ENCODE assay signal across 8 mouse cellular contexts in genomic region chr7:46845211-46845977, GRCm38 (mm10). TPM values are rescaled to one million over a fixed set of nuclear protein-coding genes. Genes with fewer than 3 reads are reported as not detected.
A peak's percentile ranks its signal among the peaks of the same experiment; 100 is the strongest.
DNase-seq lines count a peak whose midpoint lies in the region; ATAC-seq and TF ChIP-seq lines count a peak whose summit lies in the region.

No protein-coding gene starts in this region.

- H3K27ac ChIP-seq in MEL (ENCODE audit: control insufficient read depth, low read depth, low read length): peak overlapping the region; percentile 86
- H3K27ac ChIP-seq in cerebellum, adult 2 months (ENCODE audit: insufficient read depth, low read length): peak overlapping the region; percentile 72
- H3K27ac ChIP-seq in forebrain, postnatal 0 days (ENCODE audit: low read depth, low read length): peak overlapping the region; percentile 83
- peak overlapping the region; percentile 95 for H3K27ac ChIP-seq in lung, embryonic 14.5 days (ENCODE audit: low read depth)

- no peaks in the 10 kb centered on the region for H3K9me3 ChIP-seq in MEL (replicated peaks; ENCODE audit: insufficient read depth, low read length)
- H3K9me3 ChIP-seq in forebrain, postnatal 0 days (ENCODE audit: low read length): no peaks in the 10 kb centered on the region
- H3K9me3 ChIP-seq in lung, embryonic 14.5 days (ENCODE audit: low read depth, low read length): no peaks in the 10 kb centered on the region

- H3K27me3 ChIP-seq in MEL (ENCODE audit: control insufficient read depth in 1 of 2, insufficient read depth in 2 of 2, low read length in 2 of 2): no peaks in the 10 kb centered on the region
- no peaks in the 10 kb centered on the region for H3K27me3 ChIP-seq in cerebellum, adult 2 months (ENCODE audit: control insufficient read depth, insufficient read depth, low read length)
- no peaks in the 10 kb centered on the region for H3K27me3 ChIP-seq in forebrain, postnatal 0 days (ENCODE audit: insufficient read depth, low read length)
- H3K27me3 ChIP-seq in lung, embryonic 14.5 days (ENCODE audit: insufficient read depth, low read length): no peaks in the 10 kb centered on the region

- 0 out of 6 replicates have a peak, but pooled peaks of 1 of the 3 experiments have one; percentile 9 for TF ChIP-seq CTCF in MEL (IDR thresholded peaks at IDR 0.05 in 2 of 3, conservative IDR thresholded peaks at IDR 0.05 in 1 of 3; ENCODE audit: control insufficient read depth in 1 of 3, insufficient read depth in 1 of 3, low read depth in 2 of 3, low read length in 3 of 3, poor library complexity in 1 of 3, severe bottlenecking in 1 of 3)
- TF ChIP-seq CTCF in cerebellum, adult 2 months (IDR thresholded peaks at IDR 0.05; ENCODE audit: borderline replicate concordance, insufficient read depth, low read depth, low read length): no peak
- TF ChIP-seq CTCF in forebrain, postnatal 0 days (IDR thresholded peaks at IDR 0.05; ENCODE audit: low read depth): no peak
- no peak for TF ChIP-seq CTCF in lung, embryonic 14.5 days (IDR thresholded peaks at IDR 0.05; ENCODE audit: low read depth)

- peak overlapping the region; percentile 84 to 94 for H3K4me3 ChIP-seq in MEL (ENCODE audit: control insufficient read depth in 1 of 2, insufficient read depth in 1 of 2, low read depth in 2 of 2, low read length in 2 of 2)
- H3K4me3 ChIP-seq in cerebellum, adult 2 months (replicated peaks; ENCODE audit: insufficient read depth, low read depth, low read length): peak overlapping the region; percentile 93
- H3K4me3 ChIP-seq in forebrain, postnatal 0 days (ENCODE audit: low read depth, low read length): peak overlapping the region; percentile 61
- peak overlapping the region; percentile 64 for H3K4me3 ChIP-seq in lung, embryonic 14.5 days (ENCODE audit: low read depth, low read length)

- H3K9ac ChIP-seq in MEL (ENCODE audit: control insufficient read depth, low read depth, low read length, poor library complexity, severe bottlenecking): peak overlapping the region; percentile 94
- H3K9ac ChIP-seq in forebrain, postnatal 0 days: peak overlapping the region; percentile 71
- H3K9ac ChIP-seq in lung, embryonic 14.5 days: peak overlapping the region; percentile 88

- TF ChIP-seq RAD21 in MEL (IDR thresholded peaks at IDR 0.05; ENCODE audit: low read depth, low read length): no peak

- peak; percentile 90 for ATAC-seq in forebrain, postnatal 0 days
- peak; percentile 91 for ATAC-seq in lung, embryonic 14.5 days (ENCODE audit: insufficient read depth)
- peak; percentile 84 for ATAC-seq in neutrophil, adult 5-6 weeks (ENCODE audit: extremely low read depth, insufficient number of reproducible peaks, low FRiP score, poor library complexity, severe bottlenecking)

- peak in 1 of 2 experiments; percentile 7; a peak in 1 of 4 replicates for TF ChIP-seq EP300 in MEL (IDR thresholded peaks at IDR 0.05; ENCODE audit: low read depth in 1 of 2, low read length in 2 of 2)

- H3K79me2 ChIP-seq in MEL (ENCODE audit: control insufficient read depth, insufficient read depth, low read length, poor library complexity): peaks cover 31% of the 10 kb centered on the region

- WGBS in cerebellum, adult 2 months: 1% methylated on average over 51 of the region's 51 CpGs
- WGBS in forebrain, postnatal 0 days: under 1% methylated on average over 47 of the region's 51 CpGs
- under 1% methylated on average over 51 of the region's 51 CpGs for WGBS in lung, embryonic 14.5 days

- H3K36me3 ChIP-seq in MEL (ENCODE audit: control insufficient read depth in 1 of 2, insufficient read depth in 2 of 2, low read length in 2 of 2): peaks cover 21 to 23% of the 10 kb centered on the region in 2 experiments
- H3K36me3 ChIP-seq in forebrain, postnatal 0 days (ENCODE audit: insufficient read depth): peaks cover 16% of the 10 kb centered on the region
- peaks cover 29% of the 10 kb centered on the region for H3K36me3 ChIP-seq in lung, embryonic 14.5 days (ENCODE audit: insufficient read depth)

- H3K4me1 ChIP-seq in MEL (ENCODE audit: control insufficient read depth in 1 of 2, insufficient read depth in 2 of 2, low read length in 2 of 2): peaks cover 3 to 17% of the 10 kb centered on the region in 2 experiments
- H3K4me1 ChIP-seq in cerebellum, adult 2 months (ENCODE audit: control insufficient read depth, insufficient read depth, low read length): no peaks in the 10 kb centered on the region; the same call in 1 of the 2 replicates
- H3K4me1 ChIP-seq in forebrain, postnatal 0 days (ENCODE audit: insufficient read depth): 0 out of 2 replicates have a peak, but pooled peaks cover 4% of the 10 kb centered on the region
- peaks cover 3% of the 10 kb centered on the region; the same call in 1 of the 2 replicates for H3K4me1 ChIP-seq in lung, embryonic 14.5 days (ENCODE audit: insufficient read depth)

- H3K4me2 ChIP-seq in forebrain, postnatal 0 days (ENCODE audit: low read depth): peak overlapping the region; percentile 88
- H3K4me2 ChIP-seq in lung, embryonic 14.5 days: peak overlapping the region; percentile 93

- TF ChIP-seq POLR2A in MEL (IDR thresholded peaks at IDR 0.05; ENCODE audit: control insufficient read depth in 1 of 2, insufficient read depth in 1 of 2, low read depth in 1 of 2, low read length in 2 of 2, poor library complexity in 1 of 2): peak; percentile 98
- peak; percentile 97 for TF ChIP-seq POLR2A in cerebellum, adult 2 months (IDR thresholded peaks at IDR 0.05; ENCODE audit: borderline replicate concordance, insufficient read depth, low read length)

- DNase-seq in MEL (ENCODE audit: low read depth, low spot score): peak; percentile 98
- peak; percentile 92 for DNase-seq in cerebellum, adult 2 months
- DNase-seq in forebrain, postnatal 0 days: peak; percentile 93
- peak; percentile 98 for DNase-seq in heart, postnatal 4 days
- peak; percentile 81 to 89 for DNase-seq in layer of hippocampus, adult 8-10 months (ENCODE audit: low spot score in 2 of 2)
- peak; percentile 98 for DNase-seq in lung, embryonic 14.5 days
- peak; percentile 80 for DNase-seq in testis, postnatal 14 days (ENCODE audit: low spot score)

TF ChIP-seq in MEL, 35 proteins besides CTCF, POLR2A, EP300 and RAD21 (continues in another document):
- peak; percentile 26; the same call in 1 of the 2 replicates for TF ChIP-seq RCOR1 (IDR thresholded peaks at IDR 0.05; ENCODE audit: low read depth, low read length)
- TF ChIP-seq ETS1 (IDR thresholded peaks at IDR 0.05; ENCODE audit: low read depth, low read length): peak; percentile 73
- TF ChIP-seq NELFE (IDR thresholded peaks at IDR 0.05; ENCODE audit: low read depth, low read length): peak; percentile 100
- TF ChIP-seq MAX (IDR thresholded peaks at IDR 0.05; ENCODE audit: low read length): peak; percentile 98
- TF ChIP-seq GABPA (IDR thresholded peaks at IDR 0.05; ENCODE audit: low read depth, low read length): no peak
- no peak for TF ChIP-seq MAFK (IDR thresholded peaks at IDR 0.05; ENCODE audit: borderline replicate concordance, low read depth, low read length)
- no peak for TF ChIP-seq ZNF384 (IDR thresholded peaks at IDR 0.05; ENCODE audit: low read depth, low read length)

RNA-seq across cellular contexts. Expression of gene Ldha, which starts 4.1 kb away (rescaled TPM):
- 1,212 and 1,976 TPM in 2 replicates for total RNA-seq in MEL (2012; rRNA removed)
- 1,000 to 10,000 TPM in 1 of 2 experiments, 100 to 1,000 TPM in 1; 613 to 2,637 TPM for polyA plus RNA-seq in MEL (2012; ENCODE audit: insufficient read depth in 1 of 2, insufficient read length in 2 of 2, low read depth in 1 of 2, low replicate concordance in 2 of 2, missing spikeins in 1 of 2)
- 209 and 227 TPM in 2 replicates for polyA plus RNA-seq in cerebellum, adult 2 months (2012; rRNA removed)
- 373 and 414 TPM in 2 replicates for total RNA-seq in forebrain, postnatal 0 days (2014; rRNA removed)
- 753 and 790 TPM in 2 replicates for polyA plus RNA-seq in forebrain, postnatal 0 days (2015; fragmentation: Nextera tagmentation; extraction: Ambion mirVana)
- 1,000 to 10,000 TPM; 1,136 TPM for total RNA-seq in heart, postnatal 4 days (2021)
- 100 to 1,000 TPM; 286 to 315 (median 301) TPM for total RNA-seq in layer of hippocampus, adult 8-10 months (2022)
- polyA plus RNA-seq in lung, embryonic 14.5 days (2014; fragmentation: Nextera tagmentation; extraction: Ambion mirVana): 1,903 and 1,950 TPM in 2 replicates
- total RNA-seq in neutrophil, adult 5-6 weeks (2017): 195 and 216 TPM in 2 replicates

RNA-seq across cellular contexts. Expression of gene Ldhc, which starts 15.6 kb away (rescaled TPM):
- total RNA-seq in MEL (2012; rRNA removed): not detected in 2 replicates
- polyA plus RNA-seq in MEL (2012; ENCODE audit: insufficient read depth in 1 of 2, insufficient read length in 2 of 2, low read depth in 1 of 2, low replicate concordance in 2 of 2, missing spikeins in 1 of 2): not detected
- not detected in 2 replicates for polyA plus RNA-seq in cerebellum, adult 2 months (2012; rRNA removed)
- not detected in 2 replicates for total RNA-seq in forebrain, postnatal 0 days (2014; rRNA removed)
- not detected in 2 replicates for polyA plus RNA-seq in forebrain, postnatal 0 days (2015; fragmentation: Nextera tagmentation; extraction: Ambion mirVana)
- total RNA-seq in heart, postnatal 4 days (2021): not detected
- total RNA-seq in layer of hippocampus, adult 8-10 months (2022): not detected
- 0.13 TPM in 1 of 2 replicates, not detected in the other for polyA plus RNA-seq in lung, embryonic 14.5 days (2014; fragmentation: Nextera tagmentation; extraction: Ambion mirVana)
- total RNA-seq in neutrophil, adult 5-6 weeks (2017): 2.0 TPM in 1 of 2 replicates, not detected in the other

RNA-seq across cellular contexts. Expression of gene Gtf2h1, which starts 49.5 kb away (rescaled TPM):
- 122 and 142 TPM in 2 replicates for total RNA-seq in MEL (2012; rRNA removed)
- polyA plus RNA-seq in MEL (2012; ENCODE audit: insufficient read depth in 1 of 2, insufficient read length in 2 of 2, low read depth in 1 of 2, low replicate concordance in 2 of 2, missing spikeins in 1 of 2): 100 to 1,000 TPM in 1 of 2 experiments, not detected in 1; 105 TPM
- 33.2 and 33.8 TPM in 2 replicates for polyA plus RNA-seq in cerebellum, adult 2 months (2012; rRNA removed)
- 58.2 and 60.1 TPM in 2 replicates for total RNA-seq in forebrain, postnatal 0 days (2014; rRNA removed)
- 39.0 and 42.1 TPM in 2 replicates for polyA plus RNA-seq in forebrain, postnatal 0 days (2015; fragmentation: Nextera tagmentation; extraction: Ambion mirVana)
- 10 to 100 TPM; 22.9 to 23.8 TPM for total RNA-seq in heart, postnatal 4 days (2021)
- 10 to 100 TPM; 34.4 to 40.6 (median 36.0) TPM for total RNA-seq in layer of hippocampus, adult 8-10 months (2022)
- 41.7 and 47.1 TPM in 2 replicates for polyA plus RNA-seq in lung, embryonic 14.5 days (2014; fragmentation: Nextera tagmentation; extraction: Ambion mirVana)
- 46.4 and 57.8 TPM in 2 replicates for total RNA-seq in neutrophil, adult 5-6 weeks (2017)

RNA-seq across cellular contexts. Expression of gene Hps5, which starts 49.5 kb away (rescaled TPM):
- total RNA-seq in MEL (2012; rRNA removed): 15.5 and 19.3 TPM in 2 replicates
- polyA plus RNA-seq in MEL (2012; ENCODE audit: insufficient read depth in 1 of 2, insufficient read length in 2 of 2, low read depth in 1 of 2, low replicate concordance in 2 of 2, missing spikeins in 1 of 2): 10 to 100 TPM in 1 of 2 experiments, not detected in 1; 20.2 TPM
- 20.8 and 21.7 TPM in 2 replicates for polyA plus RNA-seq in cerebellum, adult 2 months (2012; rRNA removed)
- total RNA-seq in forebrain, postnatal 0 days (2014; rRNA removed): 17.1 and 24.5 TPM in 2 replicates
- polyA plus RNA-seq in forebrain, postnatal 0 days (2015; fragmentation: Nextera tagmentation; extraction: Ambion mirVana): 5.6 and 6.9 TPM in 2 replicates
- total RNA-seq in heart, postnatal 4 days (2021): 10 to 100 TPM; 12.2 to 12.8 TPM
- 10 to 100 TPM; 15.9 to 22.1 (median 17.5) TPM for total RNA-seq in layer of hippocampus, adult 8-10 months (2022)
- 19.2 and 24.5 TPM in 2 replicates for polyA plus RNA-seq in lung, embryonic 14.5 days (2014; fragmentation: Nextera tagmentation; extraction: Ambion mirVana)
- 48.5 and 56.5 TPM in 2 replicates for total RNA-seq in neutrophil, adult 5-6 weeks (2017)

Comparison
In these comparisons a context has a peak if more than half of its experiments do, and no peak if none do; other contexts are left out.
1. Peak in every context shown above with its lines: DNase-seq, ATAC-seq, H3K4me3 ChIP-seq and H3K27ac ChIP-seq.